Mouse (Mus musculus) adrenal gland, postnatal 4 days (tissue): ENCODE data around the gene Atp1a1. TPM values are rescaled to one million over a fixed set of nuclear protein-coding genes. Genes with fewer than 3 reads are reported as not detected.

Experiments
- DNase-seq, 2 experiments: peaks; one replicate each; pipeline ENCODE4 v3.0.0; 2021 to 2022; ENCODE audit warnings: low spot score in 2 of 2, mixed read lengths in 2 of 2
- total RNA-seq, 2 experiments: library from RNA; stranded (reverse); gene quantifications; 2 replicates each; pipeline ENCODE4 v1.2.3; 2021

Gene Atp1a1
- total RNA-seq, 2 experiments from 2014 or later: 675 to 838 TPM

- no peak for DNase-seq
These were observed 11.4 kb upstream of the Atp1a1 start for GRCm38 (mm10) chr3:101615856-101616255.

- no peak for DNase-seq
These were observed 7.5 kb upstream of the Atp1a1 start for GRCm38 (mm10) chr3:101611813-101612491.

- no peak for DNase-seq
These were observed 6.7 kb upstream of the Atp1a1 start for GRCm38 (mm10) chr3:101611012-101611812.

GRCm38 (mm10) chr3:101609302-101609701, 4.8 kb upstream of the Atp1a1 start:
- no peak for DNase-seq

DNA sequence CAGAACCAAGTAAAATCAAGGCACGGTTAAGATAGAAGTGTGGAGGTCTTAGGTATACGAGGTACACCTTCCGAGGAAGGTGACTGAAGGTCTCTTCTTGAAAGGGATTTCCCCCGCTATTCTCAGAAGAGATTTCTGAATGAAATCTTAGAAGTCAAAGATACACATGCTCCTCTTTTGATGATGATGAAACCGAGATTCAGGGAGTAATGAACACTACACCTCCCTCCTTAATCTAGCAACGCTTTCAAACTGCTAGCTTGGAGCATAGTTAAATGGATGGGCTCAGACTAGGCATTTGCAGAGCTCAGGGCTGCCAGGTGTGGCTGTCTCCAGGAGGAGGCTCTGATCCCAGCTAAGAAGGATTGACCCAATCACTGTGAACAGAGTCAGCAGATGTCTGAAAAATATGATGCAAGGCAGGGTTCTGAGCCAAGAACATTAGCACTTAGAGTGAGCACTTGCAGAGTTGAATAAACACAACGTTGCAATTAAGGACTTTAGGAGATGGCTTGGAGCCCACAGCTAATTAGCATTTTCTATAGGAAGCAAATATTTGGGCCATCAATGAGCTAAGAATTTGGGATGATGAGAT, 2.5 kb upstream of the Atp1a1 start:
- no peak for DNase-seq

DNA sequence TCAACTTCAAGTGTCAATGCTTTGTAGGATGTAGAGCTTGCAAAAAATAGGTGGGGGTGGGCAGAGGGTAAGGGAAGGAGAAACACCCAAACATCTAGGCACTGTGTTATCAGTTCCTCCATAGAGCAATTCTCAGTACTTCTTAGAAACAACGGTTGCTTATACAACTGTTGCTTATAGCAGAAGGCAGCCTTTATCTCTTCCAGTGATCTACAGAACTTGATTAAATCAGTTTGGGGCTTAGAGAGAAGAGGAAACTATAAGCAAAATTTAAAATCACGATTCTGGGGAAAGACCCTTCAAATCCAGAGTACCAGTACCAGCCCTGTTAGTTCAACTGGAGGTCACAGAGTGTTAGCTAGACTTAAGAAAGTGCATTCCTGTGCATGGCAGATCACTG, 1.2 kb upstream of the Atp1a1 start:
- DNase-seq: no peak

DNA sequence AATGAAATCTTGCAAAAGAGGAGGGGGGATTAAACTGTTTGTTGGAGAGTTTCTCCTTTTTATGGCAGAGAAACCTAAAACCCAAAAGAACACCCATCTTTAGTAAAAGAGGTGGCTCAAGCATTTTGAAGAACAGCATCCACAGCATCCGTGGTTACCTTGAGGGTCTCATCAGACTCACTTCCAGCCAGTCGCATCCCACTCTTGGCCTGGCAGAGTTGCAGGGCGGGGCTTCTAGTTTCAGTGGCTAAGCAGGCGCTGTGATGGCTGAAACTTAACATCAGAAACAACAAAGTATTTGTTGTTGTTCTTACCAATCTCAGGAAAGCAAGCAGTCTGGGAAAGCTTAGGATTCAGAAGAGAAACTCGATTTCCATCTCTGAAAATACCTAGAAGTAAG, 807 bp upstream of the Atp1a1 start:
- DNase-seq: no peak

GRCm38 (mm10) chr3:101603661-101604549, 579 bp downstream of the Atp1a1 start:
- peak; percentile 47 to 69 for DNase-seq

DNA sequence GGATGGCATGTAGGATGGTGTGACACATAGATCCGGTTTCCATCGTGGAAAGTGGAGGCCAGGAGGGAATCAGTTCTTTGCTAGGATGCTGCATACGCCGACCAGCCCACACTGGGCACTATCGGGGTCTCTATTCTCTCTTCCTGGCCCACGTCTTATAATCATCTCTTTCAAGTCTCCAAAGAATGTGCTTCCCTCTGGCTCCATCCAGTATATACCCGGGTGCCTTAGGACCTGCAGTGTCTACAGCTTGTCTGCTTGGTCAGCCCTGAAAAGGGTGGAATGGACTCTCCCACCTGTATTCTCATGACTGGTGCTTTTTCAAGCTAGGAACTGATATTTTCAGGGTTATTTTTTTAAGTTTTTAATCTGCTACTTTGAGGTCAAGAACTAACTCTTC, 1.3 kb downstream of the Atp1a1 start:
- DNase-seq: no peak

DNA sequence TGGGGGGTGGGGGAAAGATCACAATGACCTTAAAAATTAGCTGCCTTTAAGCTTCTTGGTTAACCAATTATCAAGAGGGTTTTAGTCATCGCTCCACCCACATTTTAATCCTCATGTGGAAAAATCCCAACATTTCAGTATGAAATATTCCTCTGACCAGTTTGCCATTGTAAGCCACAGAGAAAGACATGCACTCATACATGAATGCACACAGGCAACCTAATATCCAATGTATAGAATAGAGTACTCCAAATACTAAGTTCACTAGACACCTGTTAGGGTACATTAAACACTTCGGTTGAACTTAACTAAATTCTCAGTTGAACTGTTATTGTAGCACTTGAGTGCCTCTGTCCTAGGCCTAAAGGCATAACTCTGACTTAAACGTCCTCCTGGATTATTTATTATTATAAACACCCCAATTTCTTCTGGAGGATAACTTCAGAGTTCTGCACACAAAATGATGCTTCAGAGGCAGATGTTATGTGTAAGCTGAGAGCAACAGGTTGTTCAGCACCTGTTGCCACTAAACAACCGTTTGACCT, 1.9 kb downstream of the Atp1a1 start:
- no peak for DNase-seq

- DNase-seq: no peak
These were observed 2.8 kb downstream of the Atp1a1 start for GRCm38 (mm10) chr3:101601687-101602086.

GRCm38 (mm10) chr3:101601003-101601525, 3.4 kb downstream of the Atp1a1 start:
- no peak for DNase-seq

- no peak for DNase-seq
These were observed 4.4 kb downstream of the Atp1a1 start for GRCm38 (mm10) chr3:101599920-101600741.

DNA sequence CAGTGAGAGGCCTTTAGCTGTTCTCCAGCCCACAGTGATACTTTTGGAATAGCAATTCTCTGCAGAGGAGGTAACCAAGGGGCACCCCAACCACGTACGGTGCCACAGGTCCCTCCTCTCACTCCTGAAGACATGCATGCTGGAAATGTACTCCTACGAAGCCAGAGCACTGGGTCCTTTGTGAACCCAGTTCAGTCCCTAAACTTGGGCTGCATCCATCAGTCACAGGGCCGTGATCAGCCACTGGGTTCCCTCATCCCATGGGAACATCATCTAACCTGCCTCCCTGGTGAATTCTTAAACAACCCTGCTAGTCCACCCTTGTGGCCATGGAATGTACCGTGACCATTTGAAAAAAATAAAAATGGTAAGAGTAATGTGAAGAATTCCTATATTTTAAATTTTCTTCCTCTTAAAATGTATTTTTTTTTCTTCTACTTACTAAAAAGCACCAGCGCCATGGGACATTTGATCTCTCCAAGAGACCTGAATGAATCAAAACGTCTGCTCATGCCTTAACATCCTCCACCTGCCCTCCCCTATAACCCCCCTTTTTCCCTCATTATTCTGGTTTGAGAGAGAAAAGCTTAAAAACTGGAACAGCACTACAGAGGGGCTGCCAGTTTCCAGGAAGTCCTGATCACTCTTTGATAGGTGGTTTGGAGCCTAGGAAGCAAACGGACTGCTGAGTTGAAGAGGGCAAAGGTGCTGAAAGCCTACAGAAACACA, 5.1 kb downstream of the Atp1a1 start:
- no peak for DNase-seq

- no peak for DNase-seq
These were observed 6.1 kb downstream of the Atp1a1 start for GRCm38 (mm10) chr3:101598231-101598905.

DNA sequence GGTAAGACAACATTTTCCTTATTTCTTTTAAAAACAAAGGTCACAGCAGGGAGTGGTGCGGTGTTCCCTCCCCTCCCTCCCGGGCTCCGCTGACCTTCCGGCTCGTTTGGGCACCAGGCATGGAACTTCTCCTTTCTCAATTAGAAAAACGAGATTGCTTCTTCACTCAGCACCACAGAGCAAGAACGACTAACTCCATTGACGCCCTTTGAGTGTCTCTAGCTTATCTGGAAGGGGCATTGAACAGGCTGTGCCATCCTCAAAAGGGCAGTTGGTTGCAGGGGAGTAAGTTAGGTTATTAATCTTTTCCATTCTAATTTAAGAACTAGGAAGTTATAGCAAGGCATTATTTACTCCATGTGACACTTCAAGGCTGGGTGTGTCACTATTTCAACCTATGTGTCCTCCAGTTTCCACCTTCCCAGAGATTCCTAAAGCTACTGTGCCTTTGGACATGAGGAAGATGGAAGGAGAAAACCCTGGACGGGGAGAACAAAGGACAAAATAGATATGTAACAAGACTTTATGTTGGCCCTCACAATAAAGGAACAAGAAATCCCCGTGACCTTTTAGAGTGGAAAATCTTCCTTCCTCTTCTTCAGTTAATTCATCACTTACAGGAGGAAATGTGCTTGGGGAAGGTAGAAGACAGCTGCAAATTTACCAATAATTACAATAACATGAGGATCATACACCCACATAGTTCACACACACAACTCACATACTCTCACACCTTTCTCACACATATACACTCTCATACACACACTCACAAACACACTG, 7.0 kb downstream of the Atp1a1 start:
- no peak for DNase-seq

DNA sequence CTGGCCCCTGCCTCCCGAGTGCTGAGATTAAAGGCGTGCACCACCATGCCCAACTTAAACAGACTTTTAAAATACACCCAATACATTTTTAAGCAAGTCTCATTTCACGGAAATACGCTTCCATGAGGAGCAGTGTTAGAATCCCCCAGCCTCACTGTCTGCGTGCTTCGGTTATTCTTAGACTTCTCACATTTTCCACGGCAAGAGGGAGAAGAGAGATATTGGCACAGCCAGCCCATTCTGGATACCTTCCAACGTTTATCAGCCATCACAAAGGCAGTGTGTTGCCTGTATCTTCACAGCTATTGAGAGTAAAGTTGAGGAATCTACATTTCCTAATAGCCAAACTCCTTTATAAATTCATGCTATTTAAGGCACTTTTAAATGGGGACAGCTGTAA, 7.8 kb downstream of the Atp1a1 start:
- DNase-seq: no peak
